In genomic region chr7:4702334-4702733, GRCm38 (mm10) we compare ENCODE assay signal across 20 mouse cellular contexts. TPM values are rescaled to one million over a fixed set of nuclear protein-coding genes. Genes with fewer than 3 reads are reported as not detected.
DNase-seq lines count a peak whose midpoint lies in the region; ATAC-seq and TF ChIP-seq lines count a peak whose summit lies in the region.
"Had no signal": no experiment of that assay in that cellular context is flagged by ENCODE, and none has a peak within 500 bp of the region (broad histone marks: within the 10 kb centered on the region; RNA-seq: fewer than 3 reads in every experiment).

No protein-coding gene starts in this region.

- WGBS in forebrain, embryonic 12.5 days, result 50% methylated on average over 8 of the region's 8 CpGs
- WGBS in forebrain, embryonic 15.5 days, result 39% methylated on average over 8 of the region's 8 CpGs
- WGBS in kidney, embryonic 15.5 days, result 45% methylated on average over 8 of the region's 8 CpGs
- WGBS in neural tube, embryonic 13.5 days, result 52% methylated on average over 8 of the region's 8 CpGs
- 45% methylated on average over 8 of the region's 8 CpGs for WGBS in neural tube, embryonic 15.5 days
- 68% methylated on average over 8 of the region's 8 CpGs for WGBS in small intestine, adult 2 months

- peaks cover 90% of the 10 kb centered on the region for H3K36me3 ChIP-seq in forebrain, embryonic 12.5 days (replicated peaks)
- peaks cover 75% of the 10 kb centered on the region for H3K36me3 ChIP-seq in forebrain, embryonic 15.5 days
- peaks cover 77% of the 10 kb centered on the region for H3K36me3 ChIP-seq in kidney, embryonic 15.5 days
- peaks cover 100% of the 10 kb centered on the region for H3K36me3 ChIP-seq in neural tube, embryonic 13.5 days
- H3K36me3 ChIP-seq in neural tube, embryonic 15.5 days, result peaks cover 84% of the 10 kb centered on the region
- peaks cover 4% of the 10 kb centered on the region; the same call in 1 of the 2 replicates for H3K36me3 ChIP-seq in small intestine, adult 2 months (ENCODE audit: control insufficient read depth, insufficient read depth, low read length)
- H3K36me3 ChIP-seq: G1E had no signal

- H3K4me2 ChIP-seq in forebrain, embryonic 12.5 days, result no peak overlapping the region
- no peak overlapping the region for H3K4me2 ChIP-seq in forebrain, embryonic 15.5 days (replicated peaks)
- no peak overlapping the region for H3K4me2 ChIP-seq in kidney, embryonic 15.5 days
- no peak overlapping the region for H3K4me2 ChIP-seq in neural tube, embryonic 13.5 days
- no peak overlapping the region for H3K4me2 ChIP-seq in neural tube, embryonic 15.5 days
- H3K4me2 ChIP-seq: liver, embryonic 11.5 days; lung, embryonic 14.5 days had no signal

- H3K4me1 ChIP-seq in forebrain, embryonic 12.5 days, result peaks cover 8% of the 10 kb centered on the region; the same call in 1 of the 2 replicates
- peaks cover 9% of the 10 kb centered on the region for H3K4me1 ChIP-seq in forebrain, embryonic 15.5 days
- H3K4me1 ChIP-seq in kidney, embryonic 15.5 days, result no peaks in the 10 kb centered on the region
- H3K4me1 ChIP-seq in neural tube, embryonic 13.5 days (replicated peaks), result peaks cover 10% of the 10 kb centered on the region
- H3K4me1 ChIP-seq in neural tube, embryonic 15.5 days, result peaks cover 4% of the 10 kb centered on the region; the same call in 1 of the 2 replicates
- H3K4me1 ChIP-seq in small intestine, adult 2 months (ENCODE audit: control insufficient read depth, insufficient read depth, insufficient read length, low read length), result no peaks in the 10 kb centered on the region; the same call in 1 of the 2 replicates

- no peak overlapping the region for H3K9ac ChIP-seq in forebrain, embryonic 12.5 days
- no peak overlapping the region for H3K9ac ChIP-seq in forebrain, embryonic 15.5 days (replicated peaks)
- no peak overlapping the region for H3K9ac ChIP-seq in kidney, embryonic 15.5 days
- 0 out of 2 replicates have a peak overlapping the region, but pooled peaks have one; percentile 2 for H3K9ac ChIP-seq in neural tube, embryonic 13.5 days
- no peak overlapping the region for H3K9ac ChIP-seq in neural tube, embryonic 15.5 days (replicated peaks)
- H3K9ac ChIP-seq: lung, embryonic 14.5 days had no signal

- no peaks in the 10 kb centered on the region for H3K27me3 ChIP-seq in forebrain, embryonic 12.5 days
- H3K27me3 ChIP-seq in forebrain, embryonic 15.5 days, result no peaks in the 10 kb centered on the region
- H3K27me3 ChIP-seq in kidney, embryonic 15.5 days, result no peaks in the 10 kb centered on the region
- H3K27me3 ChIP-seq in neural tube, embryonic 13.5 days, result no peaks in the 10 kb centered on the region
- no peaks in the 10 kb centered on the region for H3K27me3 ChIP-seq in neural tube, embryonic 15.5 days (replicated peaks)
- no peaks in the 10 kb centered on the region for H3K27me3 ChIP-seq in small intestine, adult 2 months (ENCODE audit: control insufficient read depth, insufficient read depth, low read length)

- DNase-seq in kidney, postnatal 14 days, result no peak
- DNase-seq in spleen, postnatal 14 days (ENCODE audit: low spot score in 2 of 2), result no peak
- DNase-seq: adrenal gland, adult 8-10 months; cerebellum, adult 8-10 months; kidney, postnatal 25 days; left cerebral cortex, postnatal 4 days; lung, embryonic 14.5 days; right cerebral cortex, postnatal 25 days; thymus, adult 2 months had no signal

- H3K9me3 ChIP-seq in forebrain, embryonic 12.5 days, result no peaks in the 10 kb centered on the region
- H3K9me3 ChIP-seq in forebrain, embryonic 15.5 days, result no peaks in the 10 kb centered on the region
- H3K9me3 ChIP-seq in kidney, embryonic 15.5 days (replicated peaks), result no peaks in the 10 kb centered on the region
- no peaks in the 10 kb centered on the region for H3K9me3 ChIP-seq in neural tube, embryonic 13.5 days
- H3K9me3 ChIP-seq in neural tube, embryonic 15.5 days (replicated peaks), result no peaks in the 10 kb centered on the region
- H3K9me3 ChIP-seq: G1E; megakaryocyte, embryonic 14.5 days had no signal

- H3K4me3 ChIP-seq in forebrain, embryonic 12.5 days (replicated peaks), result no peak overlapping the region
- no peak overlapping the region for H3K4me3 ChIP-seq in forebrain, embryonic 15.5 days
- H3K4me3 ChIP-seq in kidney, embryonic 15.5 days (replicated peaks), result no peak overlapping the region
- H3K4me3 ChIP-seq in neural tube, embryonic 13.5 days, result no peak overlapping the region
- no peak overlapping the region for H3K4me3 ChIP-seq in neural tube, embryonic 15.5 days (replicated peaks)
- H3K4me3 ChIP-seq in small intestine, adult 2 months (ENCODE audit: low read depth, low read length), result no peak overlapping the region
- H3K4me3 ChIP-seq: megakaryocyte, embryonic 14.5 days had no signal

- 0 out of 2 replicates have a peak, but pooled peaks have one; percentile 20 for TF ChIP-seq POLR2A in small intestine, adult 2 months (IDR thresholded peaks at IDR 0.05; ENCODE audit: low read depth, low read length)

- H3K27ac ChIP-seq in forebrain, embryonic 12.5 days, result no peak overlapping the region
- H3K27ac ChIP-seq in forebrain, embryonic 15.5 days (replicated peaks), result no peak overlapping the region; the same call in 1 of the 2 replicates
- no peak overlapping the region for H3K27ac ChIP-seq in kidney, embryonic 15.5 days
- H3K27ac ChIP-seq in neural tube, embryonic 13.5 days (replicated peaks), result 0 out of 2 replicates have a peak overlapping the region, but pooled peaks have one; percentile 9
- H3K27ac ChIP-seq in neural tube, embryonic 15.5 days (replicated peaks), result no peak overlapping the region
- no peak overlapping the region for H3K27ac ChIP-seq in small intestine, adult 2 months (ENCODE audit: insufficient read depth, low read depth, low read length)

- 0 out of 2 replicates have a peak, but pooled peaks have one; percentile 20 for ATAC-seq in forebrain, embryonic 12.5 days (ENCODE audit: low FRiP score)
- no peak for ATAC-seq in forebrain, embryonic 15.5 days (replicated peaks)
- ATAC-seq in kidney, embryonic 15.5 days (replicated peaks; ENCODE audit: low FRiP score), result peak; percentile 59; the same call in 1 of the 2 replicates
- no peak for ATAC-seq in neural tube, embryonic 13.5 days (ENCODE audit: low read depth)
- ATAC-seq in neural tube, embryonic 15.5 days (ENCODE audit: low FRiP score), result no peak

- no peak for TF ChIP-seq CTCF in small intestine, adult 2 months (IDR thresholded peaks at IDR 0.05; ENCODE audit: extremely low read depth, insufficient read length, insufficient replicate concordance, low read depth, low read length)

RNA-seq across cellular contexts. Expression of gene Brsk1, which starts 11.9 kb away (rescaled TPM):
- 3.6 and 3.8 TPM in 2 replicates for polyA plus RNA-seq in forebrain, embryonic 12.5 days (2016; fragmentation: Nextera tagmentation; extraction: Ambion mirVana)
- 6.7 and 7.9 TPM in 2 replicates for polyA plus RNA-seq in forebrain, embryonic 15.5 days (2015; fragmentation: Nextera tagmentation; extraction: Ambion mirVana)
- polyA plus RNA-seq in kidney, embryonic 15.5 days (2015; fragmentation: Nextera tagmentation; extraction: Ambion mirVana), result 1.1 and 1.6 TPM in 2 replicates
- polyA plus RNA-seq in neural tube, embryonic 13.5 days (2015; fragmentation: Nextera tagmentation; extraction: Ambion mirVana), result 5.9 and 6.2 TPM in 2 replicates
- 6.5 and 6.8 TPM in 2 replicates for polyA plus RNA-seq in neural tube, embryonic 15.5 days (2015; fragmentation: Nextera tagmentation; extraction: Ambion mirVana)
- polyA plus RNA-seq in small intestine, adult 2 months (2012; rRNA removed), result 1.6 and 1.9 TPM in 2 replicates
- polyA plus RNA-seq: G1E had no signal

RNA-seq across cellular contexts. Expression of gene Hspbp1, which starts 17.5 kb away (rescaled TPM):
- polyA plus RNA-seq in forebrain, embryonic 12.5 days (2016; fragmentation: Nextera tagmentation; extraction: Ambion mirVana), result 112 and 114 TPM in 2 replicates
- polyA plus RNA-seq in forebrain, embryonic 15.5 days (2015; fragmentation: Nextera tagmentation; extraction: Ambion mirVana), result 142 and 146 TPM in 2 replicates
- 112 and 119 TPM in 2 replicates for polyA plus RNA-seq in kidney, embryonic 15.5 days (2015; fragmentation: Nextera tagmentation; extraction: Ambion mirVana)
- 121 and 136 TPM in 2 replicates for polyA plus RNA-seq in neural tube, embryonic 13.5 days (2015; fragmentation: Nextera tagmentation; extraction: Ambion mirVana)
- polyA plus RNA-seq in neural tube, embryonic 15.5 days (2015; fragmentation: Nextera tagmentation; extraction: Ambion mirVana), result 156 and 173 TPM in 2 replicates
- polyA plus RNA-seq in small intestine, adult 2 months (2012; rRNA removed), result 23.4 and 29.0 TPM in 2 replicates

RNA-seq across cellular contexts. Expression of gene Tmem150b, which starts 22.7 kb away (rescaled TPM):
- 0.27 and 0.35 TPM in 2 replicates for polyA plus RNA-seq in forebrain, embryonic 12.5 days (2016; fragmentation: Nextera tagmentation; extraction: Ambion mirVana)
- polyA plus RNA-seq in forebrain, embryonic 15.5 days (2015; fragmentation: Nextera tagmentation; extraction: Ambion mirVana), result 0.08 and 0.24 TPM in 2 replicates
- polyA plus RNA-seq in kidney, embryonic 15.5 days (2015; fragmentation: Nextera tagmentation; extraction: Ambion mirVana), result 0.12 TPM in 1 of 2 replicates, not detected in the other
- 0.32 TPM in 1 of 2 replicates, not detected in the other for polyA plus RNA-seq in neural tube, embryonic 13.5 days (2015; fragmentation: Nextera tagmentation; extraction: Ambion mirVana)
- 0.13 and 0.14 TPM in 2 replicates for polyA plus RNA-seq in neural tube, embryonic 15.5 days (2015; fragmentation: Nextera tagmentation; extraction: Ambion mirVana)
- polyA plus RNA-seq in small intestine, adult 2 months (2012; rRNA removed), result 44.4 and 122 TPM in 2 replicates
- polyA plus RNA-seq: cortical plate, adult 2 months; heart, postnatal 0 days; liver, embryonic 11.5 days; lung, embryonic 14.5 days had no signal

RNA-seq across cellular contexts. Expression of gene Kmt5c, which starts 37.6 kb away (rescaled TPM):
- 78.9 and 94.2 TPM in 2 replicates for polyA plus RNA-seq in forebrain, embryonic 12.5 days (2016; fragmentation: Nextera tagmentation; extraction: Ambion mirVana)
- 64.3 and 70.6 TPM in 2 replicates for polyA plus RNA-seq in forebrain, embryonic 15.5 days (2015; fragmentation: Nextera tagmentation; extraction: Ambion mirVana)
- 79.3 and 90.8 TPM in 2 replicates for polyA plus RNA-seq in kidney, embryonic 15.5 days (2015; fragmentation: Nextera tagmentation; extraction: Ambion mirVana)
- polyA plus RNA-seq in neural tube, embryonic 13.5 days (2015; fragmentation: Nextera tagmentation; extraction: Ambion mirVana), result 84.0 and 84.7 TPM in 2 replicates
- polyA plus RNA-seq in neural tube, embryonic 15.5 days (2015; fragmentation: Nextera tagmentation; extraction: Ambion mirVana), result 56.9 and 58.2 TPM in 2 replicates
- 94.7 and 254 TPM in 2 replicates for polyA plus RNA-seq in small intestine, adult 2 months (2012; rRNA removed)

RNA-seq across cellular contexts. Expression of gene Ppp6r1, which starts 43.5 kb away (rescaled TPM):
- 15.4 and 25.3 TPM in 2 replicates for polyA plus RNA-seq in forebrain, embryonic 12.5 days (2016; fragmentation: Nextera tagmentation; extraction: Ambion mirVana)
- 9.2 and 9.3 TPM in 2 replicates for polyA plus RNA-seq in forebrain, embryonic 15.5 days (2015; fragmentation: Nextera tagmentation; extraction: Ambion mirVana)
- 7.4 and 7.8 TPM in 2 replicates for polyA plus RNA-seq in kidney, embryonic 15.5 days (2015; fragmentation: Nextera tagmentation; extraction: Ambion mirVana)
- 10.3 TPM in 2 replicates for polyA plus RNA-seq in neural tube, embryonic 13.5 days (2015; fragmentation: Nextera tagmentation; extraction: Ambion mirVana)
- 8.3 and 8.9 TPM in 2 replicates for polyA plus RNA-seq in neural tube, embryonic 15.5 days (2015; fragmentation: Nextera tagmentation; extraction: Ambion mirVana)
- 69.9 and 142 TPM in 2 replicates for polyA plus RNA-seq in small intestine, adult 2 months (2012; rRNA removed)

Comparison
In these comparisons a context has a peak if more than half of its experiments do, and no peak if none do; other contexts are left out.
1. ATAC-seq: peak in forebrain, embryonic 12.5 days (single experiment) and kidney, embryonic 15.5 days (single experiment); none in forebrain, embryonic 15.5 days (single experiment), neural tube, embryonic 13.5 days (single experiment) and neural tube, embryonic 15.5 days (single experiment).
2. RNA of gene Tmem150b, which starts 22.7 kb away (polyA plus RNA-seq): 44.4 to 122 TPM in small intestine, adult 2 months; 0.32 TPM in neural tube, embryonic 13.5 days, 0.27 to 0.35 TPM in forebrain, embryonic 12.5 days, 0.13 to 0.14 TPM in neural tube, embryonic 15.5 days, 0.12 TPM in kidney, embryonic 15.5 days and 0.08 to 0.24 TPM in forebrain, embryonic 15.5 days; every median in the first group is over 10 times any median in the second.